Mouse (Mus musculus) gastrocnemius, adult 18-20 months (tissue): Measurements from ENCODE around the gene Haus4. TPM values are rescaled to one million over a fixed set of nuclear protein-coding genes. Genes with fewer than 3 reads are reported as not detected.
A peak's percentile ranks its signal among the peaks of the same experiment; 100 is the strongest.

Experiments used
- DNase-seq: peaks from one replicate; pipeline ENCODE4 v3.0.0; 2021; ENCODE audit warnings: low spot score
- total RNA-seq, 2 experiments: library from RNA; stranded (reverse); gene quantifications; 2 replicates each; pipeline ENCODE4 v1.2.3; 2021

Gene Haus4
- total RNA-seq, 2 experiments from 2014 or later: 2.5 to 3.0 TPM

- no peak for DNase-seq
Measured at GRCm38 (mm10) chr14:54572790-54573736, 18.6 kb upstream of the Haus4 start.

DNA sequence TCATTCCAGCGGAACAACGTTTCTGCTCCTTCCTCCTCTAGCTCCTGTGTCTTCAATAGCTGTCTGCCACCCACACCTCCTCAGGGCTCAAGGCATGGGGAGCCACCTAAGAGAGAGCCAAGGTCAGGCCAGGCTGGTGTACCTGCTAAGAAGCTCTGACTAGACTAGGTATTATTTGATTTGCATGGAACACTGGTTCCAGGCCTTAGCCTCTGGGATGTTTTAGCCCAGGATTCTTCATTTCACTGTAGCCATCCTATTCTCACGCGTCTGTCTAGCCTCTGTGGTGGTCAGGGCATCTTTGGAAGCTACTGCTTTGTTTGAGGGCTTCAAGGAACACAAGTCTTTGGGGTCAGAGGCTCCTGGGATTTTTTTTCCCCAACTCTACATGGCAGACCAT lies 17.7 kb upstream of the Haus4 start:
- no peak for DNase-seq

- no peak for DNase-seq
Measured at GRCm38 (mm10) chr14:54569451-54570392, 15.3 kb upstream of the Haus4 start.

DNA sequence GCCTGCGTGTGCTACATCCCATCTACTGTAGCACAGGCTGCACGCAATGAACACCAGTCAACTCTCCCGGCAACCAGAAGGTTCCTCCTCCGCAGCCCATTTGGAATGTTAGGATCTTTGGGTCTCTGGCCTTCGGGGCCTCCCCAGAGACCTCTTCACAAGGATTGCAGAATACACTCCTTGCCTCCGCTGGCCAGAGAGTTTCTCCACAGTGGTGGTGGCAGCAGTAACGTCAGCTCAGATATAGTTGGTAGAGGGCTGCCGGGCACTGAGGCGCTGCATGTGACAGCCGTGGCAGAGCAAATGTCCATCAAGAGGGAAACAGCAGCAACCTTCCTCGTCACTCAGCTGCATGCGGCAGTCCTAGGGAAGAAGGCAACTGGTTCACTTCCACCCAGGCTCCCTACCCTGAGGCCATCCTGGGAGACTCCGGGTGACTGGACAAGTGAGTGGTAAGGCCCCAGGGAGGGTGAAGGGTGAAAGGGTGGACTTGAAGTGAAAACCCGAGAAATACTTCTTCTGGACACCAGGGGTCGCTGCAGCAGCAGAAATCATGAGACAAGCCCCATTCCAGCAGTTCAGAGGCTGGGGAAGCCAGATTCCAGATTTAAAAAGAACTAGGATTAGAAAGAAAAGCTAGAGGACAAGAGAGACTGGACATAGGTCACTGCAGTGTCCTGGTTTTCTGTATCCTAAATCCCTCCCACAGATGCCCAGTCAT lies 14.4 kb upstream of the Haus4 start:
- peak; percentile 78 for DNase-seq

DNA sequence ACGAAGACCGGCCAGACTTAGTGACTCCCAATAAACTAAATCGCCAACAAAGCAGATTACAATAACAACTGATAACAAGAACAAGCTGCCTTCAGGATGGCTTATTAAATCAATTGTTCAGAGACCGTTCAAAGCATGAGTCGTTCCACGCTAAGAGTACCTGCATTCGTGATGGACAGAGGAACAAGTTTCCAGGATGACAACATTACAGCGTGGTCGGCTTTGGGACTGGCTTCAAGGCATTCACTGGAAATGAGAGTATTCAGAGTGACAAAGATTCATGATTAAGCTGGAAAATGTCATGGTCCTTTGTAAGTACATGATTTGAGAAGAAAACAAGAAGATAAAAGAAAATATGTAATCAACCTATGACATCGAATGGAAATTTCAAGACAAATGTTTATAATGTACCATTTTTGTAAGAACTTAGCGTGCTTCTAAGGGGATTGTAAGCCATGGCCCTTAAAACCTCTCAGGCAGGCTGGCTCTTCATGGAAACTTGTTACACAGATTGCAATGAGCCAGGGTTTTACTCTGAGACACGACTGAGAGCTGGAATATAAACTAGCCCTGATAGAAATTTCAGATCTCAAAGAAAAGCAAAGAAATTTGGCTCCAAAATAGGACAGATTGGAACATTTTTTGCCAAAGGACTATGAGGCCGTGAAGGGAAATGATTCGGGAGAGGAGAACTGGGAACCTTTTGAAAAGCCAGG lies 6.3 kb upstream of the Haus4 start:
- DNase-seq: no peak

- DNase-seq: no peak
Measured at GRCm38 (mm10) chr14:54557330-54557729, 2.9 kb upstream of the Haus4 start.

DNA sequence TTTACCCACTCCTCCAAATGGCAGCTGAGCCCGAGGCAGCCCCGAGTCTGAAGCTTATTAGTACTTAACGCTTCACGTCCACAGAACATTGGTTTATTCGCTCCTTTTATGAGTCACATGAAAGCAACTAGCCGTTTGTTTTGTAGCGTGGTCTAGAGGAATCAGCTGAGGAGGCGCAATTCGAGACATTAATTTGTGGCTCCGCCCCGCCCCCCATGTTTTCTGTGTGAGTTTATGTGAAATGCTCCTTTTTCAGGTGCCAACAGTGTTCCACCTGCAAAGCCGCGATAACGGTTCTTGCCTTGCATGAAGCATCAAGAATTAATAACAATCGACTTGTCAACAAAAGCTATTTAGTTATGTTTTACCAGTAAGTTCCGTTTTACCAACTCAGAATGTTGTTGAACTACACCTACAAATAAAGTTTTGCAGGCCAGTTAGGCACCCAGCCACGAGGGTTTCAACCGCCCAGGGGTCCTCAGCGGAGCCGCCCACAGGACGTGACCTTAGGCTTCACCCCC lies 902 bp downstream of the Haus4 start:
- no peak for DNase-seq

GRCm38 (mm10) chr14:54544703-54545102 lies 9.7 kb downstream of the Haus4 start:
- no peak for DNase-seq

- DNase-seq: no peak
Measured at GRCm38 (mm10) chr14:54540771-54541170, 13.6 kb downstream of the Haus4 start.

DNA sequence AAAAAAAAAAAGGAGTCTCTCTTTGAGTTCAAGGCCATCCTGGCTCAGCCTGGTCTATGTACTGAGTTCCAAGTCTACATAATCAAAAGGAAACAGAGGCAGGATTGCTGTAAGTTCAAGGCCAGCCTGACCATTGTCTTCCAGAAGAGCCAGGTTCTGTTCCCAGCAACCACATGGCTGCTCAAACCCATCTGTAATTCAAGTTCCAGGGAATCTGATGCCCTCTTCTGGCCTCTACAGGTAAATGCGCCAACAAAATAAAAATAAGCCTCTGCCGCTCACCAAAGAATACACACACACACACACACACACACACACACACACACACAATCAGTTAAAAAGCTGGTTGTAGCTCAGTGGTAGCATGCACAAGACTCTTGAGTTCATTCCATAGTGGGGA lies 15.8 kb downstream of the Haus4 start:
- DNase-seq: no peak

- peak; percentile 84 for DNase-seq
Measured at GRCm38 (mm10) chr14:54528446-54529111, 25.8 kb downstream of the Haus4 start.

- no peak for DNase-seq
Measured at GRCm38 (mm10) chr14:54528007-54528393, 26.4 kb downstream of the Haus4 start.

GRCm38 (mm10) chr14:54527227-54528006 lies 27.0 kb downstream of the Haus4 start:
- no peak for DNase-seq

DNA sequence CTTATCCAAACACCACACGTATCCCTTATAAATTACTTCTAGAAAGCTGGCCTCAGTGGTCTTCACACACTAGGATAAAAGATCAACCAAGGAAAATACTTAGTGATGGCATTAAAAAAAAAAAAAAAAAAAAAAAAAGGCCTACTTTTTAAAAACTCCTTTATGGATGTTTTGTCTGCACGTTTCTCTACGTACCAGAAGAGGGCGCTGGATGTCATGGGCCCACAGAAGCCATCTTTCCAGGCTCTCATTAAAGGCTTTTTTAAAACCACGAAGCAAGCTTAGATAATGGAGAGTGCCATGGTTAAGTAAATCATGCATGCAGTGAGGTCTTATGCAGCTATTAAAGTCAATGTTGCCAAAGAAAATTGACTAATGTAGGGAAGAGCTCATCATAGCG lies 30.8 kb downstream of the Haus4 start:
- DNase-seq: no peak

- no peak for DNase-seq
Measured at GRCm38 (mm10) chr14:54516710-54517310, 37.6 kb downstream of the Haus4 start.

GRCm38 (mm10) chr14:54509774-54510173 lies 44.6 kb downstream of the Haus4 start:
- no peak for DNase-seq

GRCm38 (mm10) chr14:54503092-54503491 lies 51.3 kb downstream of the Haus4 start:
- no peak for DNase-seq

GRCm38 (mm10) chr14:54501365-54501764 lies 53.1 kb downstream of the Haus4 start:
- no peak for DNase-seq

DNA sequence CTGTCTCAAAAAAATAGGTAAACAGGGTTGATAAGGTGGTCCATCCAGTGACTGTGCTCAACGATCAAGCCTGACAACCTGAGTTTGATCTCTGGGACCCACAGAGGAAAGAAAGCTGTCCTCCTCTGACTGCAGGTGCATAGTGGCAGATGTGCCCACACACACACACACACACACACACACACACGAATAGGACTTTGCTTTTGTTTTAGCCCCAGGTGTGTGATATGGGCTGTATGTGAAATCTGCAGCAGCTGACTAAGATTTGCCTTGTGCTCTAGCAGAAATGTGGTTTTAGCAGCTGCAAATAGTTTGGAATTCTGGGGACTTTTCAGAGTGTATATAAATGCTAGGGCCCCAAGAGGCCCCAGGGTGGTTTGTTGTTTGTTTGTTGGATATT lies 55.1 kb downstream of the Haus4 start:
- DNase-seq: no peak
